Mouse (Mus musculus) embryonic fibroblast, embryonic 13.5 days (primary cell): ENCODE data around the gene Babam2.

Experiments
- CTCF ChIP-seq: IDR thresholded peaks from 2 replicates; pipeline ENCODE4 v1.5.1; 2011; ENCODE audit warnings: mild to moderate bottlenecking, control low read depth, low read length, moderate library complexity, borderline replicate concordance; ENCODE audit not compliant: insufficient read depth
- POLR2A ChIP-seq: IDR thresholded peaks from 2 replicates; pipeline ENCODE4 v1.6.1; 2011; ENCODE audit warnings: low read depth, mild to moderate bottlenecking, control low read depth, low read length, moderate library complexity

DNA sequence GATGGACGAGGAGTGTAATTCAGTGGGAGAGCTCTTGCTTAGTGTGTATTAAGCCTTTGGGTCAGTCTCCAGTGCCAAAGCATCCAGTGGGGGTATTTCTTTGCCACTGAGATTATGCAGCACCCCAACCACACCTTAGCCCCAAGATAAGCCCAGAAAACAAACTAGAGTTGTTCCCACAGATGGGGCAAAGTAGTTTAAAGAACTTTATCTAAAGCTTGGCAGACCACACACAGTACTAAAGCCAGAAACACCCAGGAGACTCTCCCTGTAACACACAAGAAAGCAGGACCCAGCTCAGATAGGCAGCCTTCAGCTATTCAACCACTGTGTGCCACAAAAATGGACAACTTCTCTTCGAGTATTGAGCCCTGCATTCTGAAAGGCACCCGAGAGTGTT, 376.6 kb downstream of the Babam2 start:
- TF ChIP-seq CTCF (no peak), POLR2A (no peak)
